Mouse (Mus musculus) Patski (cell line): ENCODE measurements around the gene Parm1. TPM values are rescaled to one million over a fixed set of nuclear protein-coding genes. Genes with fewer than 3 reads are reported as not detected.

Experiments used
- ATAC-seq: fragments of 100-300 bp; one replicate; pipeline ENCODE4 v1.8.0; 2021
- CTCF ChIA-PET: fragments of 350-600 bp; sonication (Branson Sonifier 250); formaldehyde crosslinking; loops from one replicate; lab custom pipeline; 2022; ENCODE audit warnings: inconsistent platforms; lab: Charles Lee
- POLR2A ChIA-PET: fragments of 350-600 bp; sonication (Branson Sonifier 250); formaldehyde crosslinking; loops from one replicate; lab custom pipeline; 2022; ENCODE audit warnings: antibody characterized with exemption, inconsistent platforms; lab: Charles Lee
- DNase-seq: peaks from one replicate; pipeline ENCODE4 v3.0.0-alpha.2; 2011; ENCODE audit warnings: low read depth, low spot score
- H3K27me3 ChIP-seq: fragments of 371-371 bp; one replicate; pipeline ENCODE4 v1.5.1; 2021
- CTCF ChIP-seq: fragments of 100-300 bp; IDR thresholded peaks from one replicate; pipeline ENCODE4 v1.5.1; 2021
- in situ Hi-C: fragments of 300-500 bp; cut with MboI; formaldehyde crosslinking; loops from 3 replicates; pipeline ENCODE4 v1.11.1; 2018; ENCODE audit warnings: low pct_unique_long_range_greater_than_20kb, mixed read lengths
- polyA plus RNA-seq: library from polyadenylated mRNA; unstranded; gene quantifications from one replicate; pipeline ENCODE4 v1.2.3, GENCODE M21; 2021

Gene Parm1
- polyA plus RNA-seq, 1 experiment from 2014 or later = 222 TPM

GRCm38 (mm10) chr5:91626823-91627222 is 109.4 kb downstream of the Parm1 start:
- ATAC-seq = no peak
- in situ Hi-C loops = no loop called here
- no peaks in the 10 kb centered on the region for H3K27me3 ChIP-seq
- CTCF ChIA-PET = interaction anchor here (1.5 kb wide), 1 partner anchor 11 kb away, joined by 5 read pairs; no protein-coding TSS in a partner anchor
- no peak for TF ChIP-seq CTCF
- no peak for DNase-seq
- POLR2A ChIA-PET = interaction anchor here (3.7 kb wide), 1 partner anchor 11 kb away, joined by 15 read pairs; no protein-coding TSS in a partner anchor

- DNase-seq (no peak), ATAC-seq (peak; percentile 31)
- TF ChIP-seq CTCF = no peak
- in situ Hi-C loops = no loop called here
- POLR2A ChIA-PET = interaction anchor here (1.3 to 3.7 kb wide), 2 partner anchors 9 to 12 kb away, joined by 3 to 15 read pairs; no protein-coding TSS in a partner anchor
- H3K27me3 ChIP-seq = no peaks in the 10 kb centered on the region
- CTCF ChIA-PET = interaction anchor here (0.7 to 1.5 kb wide), 6 partner anchors 9 to 111 kb away, joined by 3 to 5 read pairs (median 4); no protein-coding TSS in a partner anchor
Measured at GRCm38 (mm10) chr5:91629472-91629871, 112.1 kb downstream of the Parm1 start.

GRCm38 (mm10) chr5:91651330-91651729 is 133.9 kb downstream of the Parm1 start:
- CTCF ChIA-PET = interaction anchor here (1.1 to 1.5 kb wide), 2 partner anchors 9 to 11 kb away, joined by 3 to 5 read pairs; no protein-coding TSS in a partner anchor
- DNase-seq = no peak
- POLR2A ChIA-PET = no interaction called here
- TF ChIP-seq CTCF = no peak
- ATAC-seq = no peak
- H3K27me3 ChIP-seq = no peaks in the 10 kb centered on the region
- in situ Hi-C loops = no loop called here

- in situ Hi-C loops = no loop called here
- TF ChIP-seq CTCF = no peak
- ChIA-PET POLR2A (no interaction called here), CTCF (interaction anchor here (0.7 kb wide), 1 partner anchor 43 kb away, joined by 3 read pairs; no protein-coding TSS in a partner anchor)
- ATAC-seq = no peak
- no peak for DNase-seq
- no peaks in the 10 kb centered on the region for H3K27me3 ChIP-seq
Measured at GRCm38 (mm10) chr5:91653061-91653915, 135.9 kb downstream of the Parm1 start.

GRCm38 (mm10) chr5:91654331-91655048 is 137.1 kb downstream of the Parm1 start:
- in situ Hi-C loops = no loop called here
- no peak for ATAC-seq
- TF ChIP-seq CTCF = no peak
- H3K27me3 ChIP-seq = no peaks in the 10 kb centered on the region
- ChIA-PET CTCF (interaction anchor here (1.1 kb wide), 1 partner anchor 11 kb away, joined by 4 read pairs; no protein-coding TSS in a partner anchor), POLR2A (no interaction called here)
- no peak for DNase-seq

DNA sequence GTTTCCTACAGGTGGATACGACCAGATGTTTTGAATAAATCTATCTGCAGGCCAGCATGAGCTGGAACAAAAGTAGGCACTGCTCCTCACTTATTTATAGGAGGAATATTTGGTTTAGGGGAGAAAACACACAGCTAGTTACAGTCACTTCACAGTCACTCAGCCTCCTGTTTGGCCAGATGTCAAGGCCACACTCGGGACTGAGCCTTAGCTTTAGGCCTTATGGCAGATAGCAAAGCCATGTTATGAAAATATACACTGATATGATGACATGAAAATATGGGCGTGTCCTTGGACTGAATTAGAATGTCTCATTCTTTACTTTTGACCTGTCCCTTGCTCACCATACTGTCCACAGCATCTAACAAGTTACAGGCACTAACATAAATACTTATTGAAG is 137.8 kb downstream of the Parm1 start:
- CTCF ChIA-PET = interaction anchor here (1.1 kb wide), 1 partner anchor 12 kb away, joined by 4 read pairs; no protein-coding TSS in a partner anchor
- no peak for DNase-seq
- in situ Hi-C loops = no loop called here
- no peak for TF ChIP-seq CTCF
- POLR2A ChIA-PET = no interaction called here
- H3K27me3 ChIP-seq = no peaks in the 10 kb centered on the region
- ATAC-seq = no peak

- ChIA-PET POLR2A (interaction anchor here (0.6 kb wide), 1 partner anchor 1372 kb away, joined by 3 read pairs; no protein-coding TSS in a partner anchor), CTCF (interaction anchor here (0.6 to 1.4 kb wide), 2 partner anchors 94 to 108 kb away, joined by 3 read pairs; no protein-coding TSS in a partner anchor)
- DNase-seq (no peak), ATAC-seq (no peak)
- in situ Hi-C loops = no loop called here
- H3K27me3 ChIP-seq = no peaks in the 10 kb centered on the region
- TF ChIP-seq CTCF = no peak
Measured at GRCm38 (mm10) chr5:91662715-91663114, 145.3 kb downstream of the Parm1 start.

GRCm38 (mm10) chr5:91667127-91667526 is 149.7 kb downstream of the Parm1 start:
- POLR2A ChIA-PET = no interaction called here

GRCm38 (mm10) chr5:91669235-91669634 is 151.8 kb downstream of the Parm1 start:
- ATAC-seq (no peak), DNase-seq (no peak)
- H3K27me3 ChIP-seq = no peaks in the 10 kb centered on the region
- ChIA-PET POLR2A (no interaction called here), CTCF (interaction anchor here (1.1 to 1.4 kb wide), 2 partner anchors 8 to 13 kb away, joined by 3 read pairs; no protein-coding TSS in a partner anchor)
- in situ Hi-C loops = no loop called here
- no peak for TF ChIP-seq CTCF

More at GRCm38 (mm10) chr5:91667127-91667526, 149.7 kb downstream of the Parm1 start:
- in situ Hi-C loops = no loop called here
- DNase-seq (no peak), ATAC-seq (no peak)
- H3K27me3 ChIP-seq = no peaks in the 10 kb centered on the region
- CTCF ChIA-PET = interaction anchor here (1.4 kb wide), 1 partner anchor 10 kb away, joined by 3 read pairs; no protein-coding TSS in a partner anchor
- TF ChIP-seq CTCF = no peak

Other genes with a start within 250 kb of the Parm1 start
- gene Btc, start 114.6 kb upstream of the Parm1 start, polyA plus RNA-seq = 8.7 TPM